19 mouse cellular contexts compared by ENCODE assay signal in the genomic region with DNA sequence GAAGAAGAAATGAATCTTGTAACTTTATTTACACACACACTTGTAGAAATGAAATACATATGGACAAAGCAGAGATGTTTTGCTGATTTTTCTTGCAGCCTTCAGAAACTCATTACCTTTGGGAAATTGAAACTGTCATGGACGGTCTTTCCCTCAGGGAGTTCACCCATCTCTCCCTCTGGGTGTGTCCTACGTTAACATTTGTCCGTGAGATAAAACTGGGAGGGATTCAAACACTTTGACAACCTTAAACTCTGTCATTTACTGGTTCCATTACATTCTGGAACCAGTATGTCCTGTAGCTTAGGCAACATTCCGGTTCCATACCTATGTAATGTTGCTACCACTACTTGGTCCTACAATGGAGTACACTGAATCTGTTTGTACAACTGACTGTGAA.
"Had no signal": no experiment of that assay in that cellular context is flagged by ENCODE, and none has a peak within 500 bp of the region (broad histone marks: within the 10 kb centered on the region; RNA-seq: fewer than 3 reads in every experiment).

No protein-coding gene starts in this region.

- H3K4me3 ChIP-seq: lung, embryonic 15.5 days; megakaryocyte, embryonic 14.5 days; midbrain, embryonic 13.5 days; midbrain, embryonic 15.5 days; neural tube, embryonic 12.5 days had no signal

- H3K36me3 ChIP-seq: midbrain, embryonic 15.5 days had no signal

- H3K9ac ChIP-seq: lung, embryonic 15.5 days; midbrain, embryonic 13.5 days; midbrain, embryonic 15.5 days; neural tube, embryonic 12.5 days had no signal

- H3K4me1 ChIP-seq: lung, embryonic 15.5 days; midbrain, embryonic 13.5 days; midbrain, embryonic 15.5 days; neural tube, embryonic 12.5 days had no signal

- H3K27ac ChIP-seq: lung, embryonic 15.5 days; macrophage; midbrain, embryonic 13.5 days; midbrain, embryonic 15.5 days; neural tube, embryonic 12.5 days had no signal

- ATAC-seq: lung, postnatal 0 days; midbrain, embryonic 13.5 days; midbrain, embryonic 15.5 days had no signal

- H3K9me3 ChIP-seq: lung, embryonic 15.5 days; midbrain, embryonic 13.5 days; midbrain, embryonic 15.5 days; neural tube, embryonic 12.5 days had no signal

- DNase-seq: lung, adult 2 months; lung, postnatal 14 days; lung, postnatal 36 days; retina, postnatal 1 day; right cerebral cortex, adult 18-20 months; right cerebral cortex, postnatal 25 days; right cerebral cortex, postnatal 4 days; spleen, adult 18-20 months; thymus, adult 18-20 months; thymus, postnatal 14 days; thymus, postnatal 36 days had no signal

- H3K27me3 ChIP-seq: lung, embryonic 15.5 days; megakaryocyte, embryonic 14.5 days; midbrain, embryonic 13.5 days; midbrain, embryonic 15.5 days; neural tube, embryonic 12.5 days had no signal

- H3K4me2 ChIP-seq: lung, embryonic 15.5 days; midbrain, embryonic 11.5 days; midbrain, embryonic 13.5 days; midbrain, embryonic 15.5 days; neural tube, embryonic 12.5 days had no signal
